Mouse (Mus musculus): ENCODE data around the gene Lypd6b. TPM values are rescaled to one million over a fixed set of nuclear protein-coding genes. Genes with fewer than 3 reads are reported as not detected.

Lypd6b gene
- polyA plus RNA-seq, 1 experiment: 0.20 TPM

GRCm38 (mm10) chr2:49770440-49770839 lies 17.0 kb upstream of the Lypd6b start:
- Histone ChIP-seq H3K27ac (ENCODE audit: control insufficient read depth, insufficient read depth, low read depth, low read length) (no peak overlapping the region), H3K4me3 (ENCODE audit: control insufficient read depth, low read depth, low read length) (no peak overlapping the region), H3K4me1 (ENCODE audit: control insufficient read depth, insufficient read depth, low read length) (no peaks in the 10 kb centered on the region), H3K27me3 (ENCODE audit: control insufficient read depth, insufficient read depth, low read length) (no peaks in the 10 kb centered on the region), H3K36me3 (ENCODE audit: control insufficient read depth, insufficient read depth, low read length) (no peaks in the 10 kb centered on the region)
- TF ChIP-seq POLR2A (IDR thresholded peaks at IDR 0.05; ENCODE audit: control insufficient read depth, low read depth, low read length) (no peak), CTCF (IDR thresholded peaks at IDR 0.05; ENCODE audit: control insufficient read depth, insufficient read depth, insufficient replicate concordance, low read depth, low read length) (no peak)

GRCm38 (mm10) chr2:49771172-49771571 lies 16.3 kb upstream of the Lypd6b start:
- Histone ChIP-seq H3K27ac (ENCODE audit: control insufficient read depth, insufficient read depth, low read depth, low read length) (no peak overlapping the region), H3K36me3 (ENCODE audit: control insufficient read depth, insufficient read depth, low read length) (no peaks in the 10 kb centered on the region), H3K4me3 (ENCODE audit: control insufficient read depth, low read depth, low read length) (no peak overlapping the region), H3K4me1 (ENCODE audit: control insufficient read depth, insufficient read depth, low read length) (no peaks in the 10 kb centered on the region), H3K27me3 (ENCODE audit: control insufficient read depth, insufficient read depth, low read length) (no peaks in the 10 kb centered on the region)
- TF ChIP-seq CTCF (IDR thresholded peaks at IDR 0.05; ENCODE audit: control insufficient read depth, insufficient read depth, insufficient replicate concordance, low read depth, low read length): no peak
- TF ChIP-seq POLR2A (IDR thresholded peaks at IDR 0.05; ENCODE audit: control insufficient read depth, low read depth, low read length): no peak

- H3K4me3 ChIP-seq (ENCODE audit: control insufficient read depth, low read depth, low read length): no peak overlapping the region
- no peaks in the 10 kb centered on the region for H3K36me3 ChIP-seq (ENCODE audit: control insufficient read depth, insufficient read depth, low read length)
- TF ChIP-seq POLR2A (IDR thresholded peaks at IDR 0.05; ENCODE audit: control insufficient read depth, low read depth, low read length): no peak
- TF ChIP-seq CTCF (IDR thresholded peaks at IDR 0.05; ENCODE audit: control insufficient read depth, insufficient read depth, insufficient replicate concordance, low read depth, low read length): no peak
- H3K27me3 ChIP-seq (ENCODE audit: control insufficient read depth, insufficient read depth, low read length): no peaks in the 10 kb centered on the region
- H3K27ac ChIP-seq (ENCODE audit: control insufficient read depth, insufficient read depth, low read depth, low read length): no peak overlapping the region
- H3K4me1 ChIP-seq (ENCODE audit: control insufficient read depth, insufficient read depth, low read length): no peaks in the 10 kb centered on the region
Observed at GRCm38 (mm10) chr2:49773194-49773931, 14.1 kb upstream of the Lypd6b start.

GRCm38 (mm10) chr2:49774180-49774579 lies 13.3 kb upstream of the Lypd6b start:
- no peak overlapping the region for H3K4me3 ChIP-seq (ENCODE audit: control insufficient read depth, low read depth, low read length)
- H3K27me3 ChIP-seq (ENCODE audit: control insufficient read depth, insufficient read depth, low read length): no peaks in the 10 kb centered on the region
- H3K4me1 ChIP-seq (ENCODE audit: control insufficient read depth, insufficient read depth, low read length): no peaks in the 10 kb centered on the region
- no peak overlapping the region for H3K27ac ChIP-seq (ENCODE audit: control insufficient read depth, insufficient read depth, low read depth, low read length)
- H3K36me3 ChIP-seq (ENCODE audit: control insufficient read depth, insufficient read depth, low read length): no peaks in the 10 kb centered on the region
- TF ChIP-seq POLR2A (IDR thresholded peaks at IDR 0.05; ENCODE audit: control insufficient read depth, low read depth, low read length): no peak
- no peak for TF ChIP-seq CTCF (IDR thresholded peaks at IDR 0.05; ENCODE audit: control insufficient read depth, insufficient read depth, insufficient replicate concordance, low read depth, low read length)

- Histone ChIP-seq H3K4me3 (ENCODE audit: control insufficient read depth, low read depth, low read length) (no peak overlapping the region), H3K27me3 (ENCODE audit: control insufficient read depth, insufficient read depth, low read length) (no peaks in the 10 kb centered on the region), H3K36me3 (ENCODE audit: control insufficient read depth, insufficient read depth, low read length) (no peaks in the 10 kb centered on the region), H3K27ac (ENCODE audit: control insufficient read depth, insufficient read depth, low read depth, low read length) (no peak overlapping the region), H3K4me1 (ENCODE audit: control insufficient read depth, insufficient read depth, low read length) (no peaks in the 10 kb centered on the region)
- TF ChIP-seq POLR2A (IDR thresholded peaks at IDR 0.05; ENCODE audit: control insufficient read depth, low read depth, low read length): no peak
- no peak for TF ChIP-seq CTCF (IDR thresholded peaks at IDR 0.05; ENCODE audit: control insufficient read depth, insufficient read depth, insufficient replicate concordance, low read depth, low read length)
Observed at GRCm38 (mm10) chr2:49775187-49775586, 12.3 kb upstream of the Lypd6b start.

GRCm38 (mm10) chr2:49775735-49776134 lies 11.8 kb upstream of the Lypd6b start:
- no peak overlapping the region for H3K27ac ChIP-seq (ENCODE audit: control insufficient read depth, insufficient read depth, low read depth, low read length)
- TF ChIP-seq POLR2A (IDR thresholded peaks at IDR 0.05; ENCODE audit: control insufficient read depth, low read depth, low read length) (no peak), CTCF (IDR thresholded peaks at IDR 0.05; ENCODE audit: control insufficient read depth, insufficient read depth, insufficient replicate concordance, low read depth, low read length) (no peak)
- H3K27me3 ChIP-seq (ENCODE audit: control insufficient read depth, insufficient read depth, low read length): no peaks in the 10 kb centered on the region
- H3K4me3 ChIP-seq (ENCODE audit: control insufficient read depth, low read depth, low read length): no peak overlapping the region
- no peaks in the 10 kb centered on the region for H3K4me1 ChIP-seq (ENCODE audit: control insufficient read depth, insufficient read depth, low read length)
- no peaks in the 10 kb centered on the region for H3K36me3 ChIP-seq (ENCODE audit: control insufficient read depth, insufficient read depth, low read length)

GRCm38 (mm10) chr2:49776407-49776806 lies 11.1 kb upstream of the Lypd6b start:
- no peaks in the 10 kb centered on the region for H3K4me1 ChIP-seq (ENCODE audit: control insufficient read depth, insufficient read depth, low read length)
- no peak for TF ChIP-seq POLR2A (IDR thresholded peaks at IDR 0.05; ENCODE audit: control insufficient read depth, low read depth, low read length)
- no peak for TF ChIP-seq CTCF (IDR thresholded peaks at IDR 0.05; ENCODE audit: control insufficient read depth, insufficient read depth, insufficient replicate concordance, low read depth, low read length)
- H3K27me3 ChIP-seq (ENCODE audit: control insufficient read depth, insufficient read depth, low read length): no peaks in the 10 kb centered on the region
- H3K4me3 ChIP-seq (ENCODE audit: control insufficient read depth, low read depth, low read length): no peak overlapping the region
- H3K36me3 ChIP-seq (ENCODE audit: control insufficient read depth, insufficient read depth, low read length): no peaks in the 10 kb centered on the region
- H3K27ac ChIP-seq (ENCODE audit: control insufficient read depth, insufficient read depth, low read depth, low read length): no peak overlapping the region

All from testis, adult 2 months (tissue).